Mouse (Mus musculus): ENCODE measurements around the gene Ppp6c.
A peak's percentile ranks its signal among the peaks of the same experiment; 100 is the strongest.
"Not testable (repeated sequence)": the region's sequence is repeated elsewhere in the genome, so short reads cannot be mapped to it uniquely, and the experiment has no call there.

Ppp6c gene

GRCm38 (mm10) chr2:39226019-39226640 is at the start of gene Ppp6c:
Gene Ppp6c, minus strand, starts transcription at chr2:39226451.
- ATAC-seq (ENCODE audit: low TSS enrichment): peak; percentile 97

- peak; percentile 81 for ATAC-seq (ENCODE audit: low TSS enrichment)
Measured at GRCm38 (mm10) chr2:39268357-39268756, 42.1 kb upstream of the Ppp6c start.

GRCm38 (mm10) chr2:39252275-39252674 is 26.0 kb upstream of the Ppp6c start:
- peak; percentile 59; the same call in 1 of the 2 replicates for ATAC-seq (ENCODE audit: low TSS enrichment)

DNA sequence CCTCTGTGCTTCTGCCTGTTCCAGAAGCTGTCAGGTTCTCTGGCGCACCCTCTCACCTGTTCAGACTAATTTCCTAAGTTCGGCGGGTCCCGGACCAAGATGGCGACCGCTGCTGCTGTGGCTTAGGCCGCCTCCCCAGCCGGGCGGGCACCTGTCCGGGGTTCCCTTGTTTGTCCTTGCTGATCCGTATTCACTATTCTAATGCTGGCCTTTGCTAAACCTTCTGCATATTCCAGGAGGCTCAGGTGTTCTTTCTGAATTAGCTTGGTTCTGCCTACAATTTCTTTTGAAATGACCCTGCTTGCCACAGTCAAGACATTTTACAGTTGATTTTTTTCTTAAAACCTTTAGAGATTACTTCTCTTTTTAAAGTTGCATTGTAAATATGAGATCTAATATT is 20.6 kb upstream of the Ppp6c start:
- not testable (repeated sequence) for ATAC-seq (ENCODE audit: low TSS enrichment)

DNA sequence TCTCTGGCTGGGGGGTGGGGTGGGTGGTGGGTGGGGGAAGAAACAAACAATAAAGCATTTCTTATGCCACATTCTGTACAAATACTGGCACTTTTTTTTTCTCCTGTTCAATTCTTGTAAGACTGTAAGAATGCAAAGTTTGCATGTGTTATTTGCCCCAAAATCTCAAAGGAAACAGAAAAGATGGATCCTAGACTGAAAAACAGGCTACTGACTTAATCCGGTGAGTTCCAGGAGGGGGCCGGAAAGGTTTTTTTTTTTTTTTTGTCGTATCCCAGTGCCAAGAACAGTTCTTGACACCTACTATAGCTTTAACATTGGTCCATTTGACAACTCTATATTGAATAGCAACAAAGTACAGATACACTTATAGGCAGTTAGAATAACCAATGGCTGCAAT is 480 bp upstream of the Ppp6c start:
- no peak for ATAC-seq (ENCODE audit: low TSS enrichment)

DNA sequence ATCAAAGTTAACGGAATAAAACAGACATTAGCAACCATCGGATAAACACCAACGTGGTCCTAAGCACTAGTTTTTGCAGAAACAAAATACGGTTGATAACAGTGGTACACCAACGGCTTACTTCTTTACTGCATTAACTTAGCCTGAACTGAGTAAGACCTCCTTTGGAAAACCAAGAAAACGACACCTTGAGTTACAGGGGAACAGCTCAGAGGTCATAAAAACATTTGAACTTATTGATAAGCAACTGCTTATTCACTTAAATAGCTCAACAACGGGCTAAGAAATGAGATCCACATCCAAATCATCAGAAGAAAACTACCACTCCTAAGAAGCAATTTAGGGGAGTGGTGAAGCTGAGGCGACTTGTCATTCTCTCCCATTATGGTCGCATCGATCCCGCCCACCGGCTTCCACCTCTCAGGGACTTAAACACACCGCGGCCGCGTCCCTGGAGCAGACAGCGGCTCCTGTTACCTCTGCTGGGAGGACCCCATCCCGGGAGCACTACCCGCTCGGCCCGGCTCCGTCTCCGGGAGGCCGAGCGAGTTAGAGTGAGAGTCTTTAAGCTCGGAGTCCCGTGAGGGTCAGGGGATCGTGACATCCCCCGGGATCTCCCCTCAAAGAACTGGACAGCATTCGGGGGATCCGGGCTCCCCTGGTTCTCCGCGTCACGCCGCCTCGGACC is 776 bp downstream of the Ppp6c start:
- ATAC-seq (ENCODE audit: low TSS enrichment): peak; percentile 45

GRCm38 (mm10) chr2:39224621-39225020 is 1.6 kb downstream of the Ppp6c start:
- ATAC-seq (ENCODE audit: low TSS enrichment): no peak

DNA sequence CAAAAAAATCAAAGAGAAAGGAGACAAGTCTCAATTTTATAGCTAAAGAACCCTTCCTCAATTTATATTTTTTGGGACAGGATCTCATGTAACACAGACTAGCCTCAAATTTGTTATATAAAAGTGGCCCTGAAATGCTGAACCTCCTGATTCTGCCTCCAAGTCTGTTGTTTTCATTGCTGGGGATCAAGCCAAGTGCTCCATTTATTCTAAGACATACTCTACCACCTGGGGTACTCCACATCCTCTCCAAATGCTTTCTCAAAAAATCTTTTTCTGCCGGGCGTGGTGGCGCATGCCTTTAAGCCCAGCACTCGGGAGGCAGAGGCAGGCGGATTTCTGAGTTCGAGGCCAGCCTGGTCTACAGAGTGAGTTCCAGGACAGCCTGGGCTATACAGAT is 6.2 kb downstream of the Ppp6c start:
- ATAC-seq (ENCODE audit: low TSS enrichment): 0 out of 2 replicates have a peak, but pooled peaks have one; percentile 41

DNA sequence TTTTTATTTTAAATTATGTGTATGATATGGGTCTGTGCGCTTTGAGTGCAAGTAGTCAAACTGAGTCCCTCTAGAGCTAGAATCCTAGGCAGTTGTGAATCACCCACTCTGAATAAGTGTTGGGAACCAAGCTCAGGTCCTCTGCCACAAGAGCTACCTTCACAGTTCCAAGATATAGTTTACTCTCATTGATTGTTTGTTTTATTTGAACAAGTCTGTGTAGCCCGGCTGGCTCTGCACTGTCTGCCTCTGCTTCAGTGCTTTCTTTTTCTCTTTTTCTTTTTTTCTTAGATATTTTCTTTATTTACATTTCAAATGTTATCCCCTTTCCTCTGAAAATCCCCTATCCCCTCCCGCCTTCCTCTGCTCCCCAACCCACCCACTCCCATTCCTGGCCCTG is 7.2 kb downstream of the Ppp6c start:
- no peak for ATAC-seq (ENCODE audit: low TSS enrichment)

GRCm38 (mm10) chr2:39217150-39217549 is 9.1 kb downstream of the Ppp6c start:
- ATAC-seq (ENCODE audit: low TSS enrichment): 0 out of 2 replicates have a peak, but pooled peaks have one; percentile 16

- ATAC-seq (ENCODE audit: low TSS enrichment): no peak
Measured at GRCm38 (mm10) chr2:39210738-39211137, 15.5 kb downstream of the Ppp6c start.

DNA sequence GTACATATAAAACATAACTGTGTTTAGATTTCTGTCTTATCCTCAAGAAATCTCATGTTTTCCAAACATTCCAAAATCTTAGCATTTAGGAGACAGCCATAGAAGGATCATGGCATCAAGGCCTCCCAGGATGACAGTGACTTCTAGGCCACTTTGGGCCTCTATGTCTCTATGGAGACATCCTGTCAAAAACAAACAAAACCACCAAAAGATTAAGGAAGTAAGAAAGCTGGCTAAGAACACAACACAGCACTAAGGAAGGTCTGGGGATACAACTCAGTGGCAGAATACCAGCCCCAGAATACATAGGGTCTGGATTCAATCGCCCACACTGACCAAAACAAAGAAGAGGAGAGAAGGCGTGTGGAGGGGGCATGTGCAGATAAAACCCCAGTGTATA is 22.9 kb downstream of the Ppp6c start:
- ATAC-seq (ENCODE audit: low TSS enrichment): no peak

DNA sequence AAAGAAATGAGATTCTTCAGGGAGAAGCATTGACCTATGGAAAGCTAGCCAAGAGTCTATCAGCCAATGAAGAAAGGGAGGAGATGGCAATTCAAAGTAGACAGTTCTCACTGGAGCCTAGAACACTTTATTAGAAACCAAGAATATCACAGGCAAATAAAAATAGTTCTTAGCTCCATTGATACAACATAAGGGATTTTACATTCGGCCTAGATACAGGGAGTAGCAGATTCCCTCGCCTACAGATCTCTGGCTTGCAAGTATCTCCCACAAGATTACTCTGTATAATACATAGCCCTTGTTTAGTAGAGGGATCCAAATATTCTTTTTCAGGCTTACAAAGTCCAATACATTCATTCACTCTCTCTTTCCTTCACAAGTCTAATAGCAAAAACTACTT is 31.4 kb downstream of the Ppp6c start:
- ATAC-seq (ENCODE audit: low TSS enrichment): peak; percentile 53

GRCm38 (mm10) chr2:39190561-39191056 is 35.6 kb downstream of the Ppp6c start, which contains the start of gene Scai:
Gene Scai, minus strand, starts transcription at chr2:39190734.
- ATAC-seq (ENCODE audit: low TSS enrichment): peak; percentile 94

- peak; percentile 45 for ATAC-seq (ENCODE audit: low TSS enrichment)
Measured at GRCm38 (mm10) chr2:39189961-39190560, 36.2 kb downstream of the Ppp6c start.

DNA sequence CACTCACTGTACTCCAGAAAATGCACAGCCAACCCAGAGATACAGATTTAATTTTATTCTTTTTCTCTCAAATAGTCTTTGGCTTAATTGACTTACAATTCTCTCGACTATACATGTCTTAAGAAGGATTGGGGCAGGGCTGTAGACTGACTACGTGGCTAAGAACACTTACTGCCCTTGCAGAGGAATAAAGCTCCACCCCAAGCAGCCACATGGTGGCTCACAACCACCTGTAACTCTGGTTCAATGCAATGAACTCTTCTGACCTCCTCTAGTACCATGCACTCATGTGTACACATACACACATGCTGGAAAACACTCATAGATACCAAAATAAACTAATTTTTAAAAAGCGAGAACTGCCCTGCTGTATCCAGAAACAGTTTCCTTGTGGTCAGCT is 40.3 kb downstream of the Ppp6c start:
- ATAC-seq (ENCODE audit: low TSS enrichment): no peak

GRCm38 (mm10) chr2:39183587-39183986 is 42.7 kb downstream of the Ppp6c start:
- peak; percentile 54; the same call in 1 of the 2 replicates for ATAC-seq (ENCODE audit: low TSS enrichment)

DNA sequence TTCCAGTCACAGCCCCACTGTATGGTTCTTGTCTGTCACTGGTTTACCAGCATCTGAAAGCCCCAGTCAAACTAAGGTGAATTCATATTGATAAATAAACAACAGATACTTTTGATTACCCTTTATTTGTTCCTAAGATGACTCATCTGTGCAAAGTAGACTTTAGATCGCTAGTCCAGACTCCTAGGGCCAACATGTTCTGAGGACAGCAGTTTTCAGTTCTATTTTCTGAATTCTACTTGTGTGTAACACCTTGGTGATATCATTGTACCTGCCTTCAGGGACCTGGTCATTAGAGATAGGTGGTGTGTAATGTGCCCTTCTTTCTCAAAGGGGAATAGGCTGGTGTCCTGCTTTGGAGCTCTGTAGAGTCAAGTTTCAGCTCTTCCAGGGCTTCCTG is 65.3 kb downstream of the Ppp6c start:
- ATAC-seq (ENCODE audit: low TSS enrichment): no peak

- peak; percentile 59 for ATAC-seq (ENCODE audit: low TSS enrichment)
Measured at GRCm38 (mm10) chr2:39157916-39158315, 68.3 kb downstream of the Ppp6c start.

GRCm38 (mm10) chr2:39156821-39157220 is 69.4 kb downstream of the Ppp6c start:
- ATAC-seq (ENCODE audit: low TSS enrichment): no peak

DNA sequence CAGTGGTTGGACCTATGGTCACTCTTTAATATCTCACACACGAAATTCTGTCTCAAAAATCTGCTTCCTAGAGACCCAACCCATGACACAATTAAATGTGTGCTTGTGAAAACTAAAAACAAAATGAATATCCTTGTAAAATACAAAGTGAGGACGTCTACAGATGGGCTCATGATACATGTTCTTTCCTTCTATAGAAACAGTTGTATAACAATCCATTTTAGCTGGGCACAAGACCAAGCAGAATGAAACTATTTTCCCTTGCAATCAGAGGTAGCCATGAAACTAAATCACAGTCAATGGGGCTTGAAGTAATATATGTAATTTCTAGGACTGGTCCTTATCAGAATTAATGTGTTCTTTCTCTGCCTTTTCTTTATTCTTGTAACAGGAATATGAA is 75.3 kb downstream of the Ppp6c start:
- ATAC-seq (ENCODE audit: low TSS enrichment): peak; percentile 75

DNA sequence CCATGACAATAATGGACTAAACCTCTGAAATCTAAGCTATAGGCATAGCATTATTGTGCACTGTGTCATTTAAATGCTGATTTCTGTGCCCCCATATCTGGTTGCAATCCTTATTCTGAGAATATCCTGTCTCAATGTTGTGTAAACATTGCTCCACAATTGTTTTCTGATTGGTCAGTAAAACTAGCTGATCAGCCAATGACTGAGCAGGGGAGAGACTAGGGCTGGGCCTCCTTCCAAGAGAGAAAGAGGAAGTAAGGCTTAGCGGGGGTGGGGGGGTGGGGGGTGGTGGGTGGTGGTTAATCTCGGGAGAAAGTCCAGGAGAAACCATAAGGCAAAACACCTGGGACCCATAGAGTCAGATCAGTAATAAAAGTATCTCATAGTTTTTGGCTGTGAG is 78.2 kb downstream of the Ppp6c start:
- ATAC-seq (ENCODE audit: low TSS enrichment): no peak

DNA sequence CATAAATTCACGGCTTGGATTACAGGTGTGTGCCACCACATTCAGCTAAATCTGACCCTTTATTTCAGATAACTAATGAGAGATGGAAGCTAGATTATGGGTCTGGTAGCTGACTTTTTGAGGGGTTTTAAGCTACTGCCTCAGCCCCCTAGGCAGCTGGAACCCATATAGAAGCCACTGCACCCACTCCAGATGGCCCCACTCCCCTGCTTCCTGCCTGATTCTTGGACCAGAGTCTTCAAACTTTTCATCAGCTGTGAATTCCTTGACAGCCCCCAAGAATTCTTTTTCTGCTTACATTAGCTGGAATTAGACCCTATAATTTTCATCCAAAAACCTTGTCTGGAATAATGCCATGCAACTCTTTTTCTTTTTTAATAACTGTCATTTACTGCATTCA is 79.8 kb downstream of the Ppp6c start:
- no peak for ATAC-seq (ENCODE audit: low TSS enrichment)

Measured in frontal cortex, adult (tissue).